Mouse (Mus musculus) embryonic facial prominence, embryonic 11.5 days (tissue): ENCODE data around the gene 4930562C15Rik. TPM values are rescaled to one million over a fixed set of nuclear protein-coding genes. Genes with fewer than 3 reads are reported as not detected.

Experiments
- ATAC-seq: fragments of 200-750 bp; cut with Nextera tagmentation; replicated peaks from 2 replicates; pipeline ENCODE4 v1.8.0; 2017; ENCODE audit warnings: low read depth; ENCODE audit not compliant: insufficient number of reproducible peaks, low FRiP score, low TSS enrichment
- DNase-seq: peaks from one replicate; pipeline ENCODE4 v3.0.0-alpha.2; 2015; ENCODE audit warnings: low spot score
- H3K27ac ChIP-seq: fragments of 300-500 bp; sonication (generic); replicated peaks from 2 replicates; pipeline ENCODE4 v1.5.1; 2014; ENCODE audit warnings: mild to moderate bottlenecking, low read depth, low read length, control low read depth
- H3K27me3 ChIP-seq: fragments of 300-500 bp; sonication (generic); 2 replicates; pipeline ENCODE4 v1.6.1; 2014; ENCODE audit warnings: mild to moderate bottlenecking, low read length, moderate library complexity, mixed read lengths; ENCODE audit not compliant: control insufficient read depth, insufficient read depth
- H3K36me3 ChIP-seq: fragments of 300-500 bp; sonication (generic); replicated peaks from 2 replicates; pipeline ENCODE4 v1.6.1; 2014; ENCODE audit warnings: low read depth, mild to moderate bottlenecking, low read length, moderate library complexity, mixed read lengths; ENCODE audit not compliant: control insufficient read depth, insufficient read depth
- H3K4me1 ChIP-seq: fragments of 300-500 bp; sonication (generic); 2 replicates; pipeline ENCODE4 v1.6.1; 2014; ENCODE audit warnings: low read length, mixed read lengths; ENCODE audit not compliant: control insufficient read depth, insufficient read depth
- H3K4me2 ChIP-seq: fragments of 300-500 bp; sonication (generic); 2 replicates; pipeline ENCODE4 v1.6.1; 2014; ENCODE audit warnings: low read depth, mild to moderate bottlenecking, control low read depth, low read length, moderate library complexity
- H3K4me3 ChIP-seq: fragments of 300-500 bp; sonication (generic); 2 replicates; pipeline ENCODE4 v1.5.1; 2014; ENCODE audit warnings: low read depth, low read length, control low read depth
- H3K9ac ChIP-seq: fragments of 300-500 bp; sonication (generic); replicated peaks from 2 replicates; pipeline ENCODE4 v1.6.1; 2014; ENCODE audit warnings: mild to moderate bottlenecking, control low read depth, low read length
- H3K9me3 ChIP-seq: fragments of 300-500 bp; sonication (generic); replicated peaks from 2 replicates; pipeline ENCODE4 v1.6.1; 2016; ENCODE audit warnings: mild to moderate bottlenecking, low read length, inconsistent platforms, mixed read lengths; ENCODE audit not compliant: control insufficient read depth
- WGBS: fragments of 180-500 bp; shearing (Covaris S2); extraction: QIAGEN DNeasy Blood & Tissue Kit; methylation state at CpG from one replicate; pipeline ENCODE4 v1.1.7; 2014; 5-methylcytosine and 5-hydroxymethylcytosine counted together
- polyA plus RNA-seq: library from polyadenylated mRNA; unstranded; fragments of >200 nt; fragmentation: Nextera tagmentation; extraction: Ambion mirVana; gene quantifications from 2 replicates; pipeline ENCODE4 v1.2.1, GENCODE M21; 2014

4930562C15Rik gene
- polyA plus RNA-seq, 1 experiment from 2014 or later: 0.28 TPM

DNA sequence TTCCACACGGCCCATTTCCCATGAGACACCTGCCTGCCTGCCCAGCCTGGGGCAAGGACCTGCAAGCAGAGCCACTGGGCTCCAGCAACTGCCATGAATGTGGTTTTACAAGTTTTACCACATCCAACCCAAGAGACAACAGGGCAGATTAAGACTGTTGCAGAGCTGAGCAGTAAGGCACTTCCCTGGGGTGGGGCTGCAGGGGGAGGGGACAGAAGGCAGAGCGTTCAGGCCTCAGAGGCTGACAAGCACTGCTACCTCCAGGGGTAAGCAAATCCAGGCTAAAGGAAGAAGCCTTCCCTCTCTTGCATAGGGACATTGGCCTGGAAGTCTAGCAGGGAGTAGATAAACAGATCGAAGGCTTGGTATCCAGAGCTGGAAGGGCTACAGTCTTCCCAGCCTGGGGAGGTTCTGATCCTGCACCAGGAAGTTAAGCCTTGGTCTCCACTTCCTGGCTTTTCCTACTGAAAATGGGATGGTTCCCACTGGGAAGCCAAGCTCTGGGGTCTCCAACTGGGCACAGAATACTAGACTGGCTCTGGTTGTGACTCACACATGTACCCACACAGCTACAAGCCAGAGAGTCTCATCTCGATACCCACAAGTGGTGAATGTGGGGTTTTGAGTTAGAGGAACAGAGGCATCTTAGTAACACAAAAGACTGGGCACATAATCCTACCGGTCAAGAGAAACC, 43.1 kb downstream of the 4930562C15Rik start:
- peak overlapping the region; percentile 92 for H3K27ac ChIP-seq
- H3K9ac ChIP-seq: peak overlapping the region; percentile 76
- WGBS: 25% methylated on average over 5 of the region's 5 CpGs
- no peaks in the 10 kb centered on the region for H3K9me3 ChIP-seq
- H3K27me3 ChIP-seq: no peaks in the 10 kb centered on the region
- ATAC-seq (no peak), DNase-seq (peak; percentile 38)
- peaks cover 4% of the 10 kb centered on the region; the same call in 1 of the 2 replicates for H3K4me1 ChIP-seq
- peak overlapping the region; percentile 88 for H3K4me3 ChIP-seq
- peak overlapping the region; percentile 83 for H3K4me2 ChIP-seq
- H3K36me3 ChIP-seq: no peaks in the 10 kb centered on the region

DNA sequence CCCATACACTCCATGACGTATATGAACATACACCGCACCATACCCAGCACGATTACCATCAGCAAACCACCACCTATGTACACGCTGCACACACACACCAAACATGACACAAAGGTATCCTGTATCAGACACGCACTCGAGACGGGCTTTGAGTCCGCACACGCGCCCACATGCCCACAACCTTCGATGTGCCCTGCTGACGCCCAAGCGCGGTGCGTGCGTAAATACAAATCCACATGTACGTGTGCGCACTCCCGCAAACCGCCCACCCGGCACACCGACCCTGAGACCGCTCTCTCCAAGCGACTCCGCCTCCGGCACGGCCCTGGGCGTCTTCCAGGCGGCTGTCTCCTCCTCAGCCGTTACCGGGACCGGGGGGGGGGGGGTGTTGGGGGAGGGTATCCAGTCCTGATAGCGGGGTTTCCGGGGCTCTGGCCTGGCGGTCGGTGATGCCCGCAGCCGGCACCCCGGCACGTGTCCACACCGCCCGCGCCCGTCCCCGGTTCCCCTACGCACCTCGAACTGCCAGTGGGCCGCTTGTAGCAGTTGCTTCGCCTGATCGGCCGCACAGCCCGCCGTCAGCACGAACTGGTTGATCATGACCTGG, 44.0 kb downstream of the 4930562C15Rik start:
- DNase-seq (peak; percentile 43), ATAC-seq (peak; percentile 6; the same call in 1 of the 2 replicates)
- Histone ChIP-seq H3K27me3 (no peaks in the 10 kb centered on the region), H3K4me3 (peak overlapping the region; percentile 88), H3K36me3 (no peaks in the 10 kb centered on the region), H3K4me1 (peaks cover 4% of the 10 kb centered on the region; the same call in 1 of the 2 replicates), H3K27ac (peak overlapping the region; percentile 92), H3K4me2 (peak overlapping the region; percentile 83), H3K9ac (peak overlapping the region; percentile 76), H3K9me3 (no peaks in the 10 kb centered on the region)
- WGBS: under 1% methylated on average over 54 of the region's 54 CpGs

GRCm38 (mm10) chr16:4879708-4880124, 44.5 kb downstream of the 4930562C15Rik start:
- H3K36me3 ChIP-seq: no peaks in the 10 kb centered on the region
- peaks cover 4% of the 10 kb centered on the region; the same call in 1 of the 2 replicates for H3K4me1 ChIP-seq
- peak overlapping the region; percentile 88 for H3K4me3 ChIP-seq
- peak overlapping the region; percentile 83 for H3K4me2 ChIP-seq
- peak; percentile 63 for ATAC-seq
- H3K27ac ChIP-seq: peak overlapping the region; percentile 92
- no peaks in the 10 kb centered on the region for H3K9me3 ChIP-seq
- H3K9ac ChIP-seq: peak overlapping the region; percentile 76
- DNase-seq: peak; percentile 89
- under 1% methylated on average over 40 of the region's 40 CpGs for WGBS
- no peaks in the 10 kb centered on the region for H3K27me3 ChIP-seq

GRCm38 (mm10) chr16:4880136-4880825, 45.1 kb downstream of the 4930562C15Rik start, which contains the start of gene Ubald1:
Gene Ubald1 (minus strand): TSS chr16:4880315.
- WGBS: 0% methylated on average over 48 of the region's 48 CpGs
- ATAC-seq: peak; percentile 83

DNA sequence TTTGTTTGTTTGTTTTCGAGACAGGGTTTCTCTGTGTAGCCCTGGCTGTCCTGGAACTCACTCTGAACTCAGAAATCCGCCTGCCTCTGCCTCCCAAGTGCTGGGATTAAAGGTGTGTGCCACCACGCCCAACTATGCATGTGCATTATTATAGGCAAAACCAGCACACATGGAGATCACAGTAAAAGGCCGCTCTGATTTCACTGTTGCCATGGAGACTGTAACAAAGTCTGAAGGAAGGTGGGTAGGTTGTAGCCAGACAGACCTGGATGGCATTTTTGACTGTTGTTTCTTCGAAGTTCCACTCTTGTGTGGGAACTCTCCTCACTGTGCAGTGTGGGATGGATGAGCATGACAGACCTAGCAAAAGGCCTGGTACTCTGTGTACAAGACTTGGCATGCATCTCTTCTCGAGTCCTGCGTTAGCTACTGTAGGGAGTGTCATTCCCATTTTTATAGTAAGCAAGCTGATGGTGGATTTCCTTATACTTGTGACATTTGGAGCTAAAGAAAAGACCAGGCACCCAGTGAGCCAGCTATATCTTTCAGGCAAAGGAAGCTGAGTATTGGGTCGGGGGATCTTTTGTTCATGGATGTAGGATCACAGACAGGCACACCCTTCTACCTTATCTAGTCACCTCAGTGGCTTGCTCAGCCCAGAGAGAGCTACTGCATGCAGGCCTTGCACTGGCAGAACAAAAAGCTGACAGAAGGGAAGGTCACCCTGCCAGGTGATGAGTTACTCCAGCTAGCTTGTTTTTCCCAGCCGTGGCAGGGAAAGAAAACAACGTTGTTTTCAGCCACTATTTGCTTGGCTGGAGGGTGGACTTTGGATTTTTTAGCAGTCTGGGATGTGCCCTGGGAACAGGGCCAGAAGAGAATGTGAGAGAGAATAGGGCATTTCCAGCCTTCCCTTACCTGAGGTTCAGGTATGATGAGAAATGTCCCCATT, 46.5 kb downstream of the 4930562C15Rik start:
- peak overlapping the region; percentile 91 for H3K9ac ChIP-seq
- H3K4me3 ChIP-seq: peak overlapping the region; percentile 88
- H3K27ac ChIP-seq: no peak overlapping the region
- H3K27me3 ChIP-seq: no peaks in the 10 kb centered on the region
- peak overlapping the region; percentile 74; the same call in 1 of the 2 replicates for H3K4me2 ChIP-seq
- H3K9me3 ChIP-seq: no peaks in the 10 kb centered on the region
- WGBS: 81% methylated on average over 10 of the region's 10 CpGs
- H3K36me3 ChIP-seq: no peaks in the 10 kb centered on the region
- ATAC-seq (no peak), DNase-seq (peak; percentile 33)
- peaks cover 4% of the 10 kb centered on the region; the same call in 1 of the 2 replicates for H3K4me1 ChIP-seq

More at GRCm38 (mm10) chr16:4880136-4880825, 45.1 kb downstream of the 4930562C15Rik start, which contains the start of gene Ubald1:
- H3K9ac ChIP-seq: peak within 1 kb of the TSS; percentile 91
- peak within 1 kb of the TSS; percentile 83 for H3K4me2 ChIP-seq
- H3K27me3 ChIP-seq: no peaks in the 10 kb centered on the region
- peak; percentile 99 for DNase-seq
- no peaks in the 10 kb centered on the region for H3K9me3 ChIP-seq
- no peaks in the 10 kb centered on the region for H3K36me3 ChIP-seq
- peak within 1 kb of the TSS; percentile 88 for H3K4me3 ChIP-seq
- peak within 1 kb of the TSS; percentile 92 for H3K27ac ChIP-seq
- peaks cover 4% of the 10 kb centered on the region; the same call in 1 of the 2 replicates for H3K4me1 ChIP-seq

DNA sequence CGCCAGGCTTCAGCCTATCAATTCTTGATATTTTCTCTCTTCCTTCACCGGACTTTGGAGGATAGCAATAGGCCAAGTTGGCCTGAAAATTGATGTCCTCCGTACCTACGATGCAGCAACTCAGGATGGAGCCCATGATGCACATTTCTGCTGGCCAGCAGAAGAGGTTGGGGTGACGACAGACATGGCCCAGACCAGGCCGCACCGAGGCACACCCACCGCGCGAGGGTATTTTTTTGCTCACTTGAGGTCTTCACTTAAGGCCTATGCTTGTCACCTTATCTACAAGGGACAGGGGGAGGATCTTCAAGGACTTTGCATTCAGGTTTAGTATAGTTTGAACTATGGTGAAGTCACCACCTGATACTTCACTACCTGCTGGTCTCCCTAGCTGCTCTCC, 49.7 kb downstream of the 4930562C15Rik start:
- H3K9me3 ChIP-seq: no peaks in the 10 kb centered on the region
- no peak overlapping the region for H3K9ac ChIP-seq
- H3K27ac ChIP-seq: no peak overlapping the region
- ATAC-seq (no peak), DNase-seq (no peak)
- no peaks in the 10 kb centered on the region for H3K36me3 ChIP-seq
- H3K4me2 ChIP-seq: no peak overlapping the region
- 90% methylated on average over 10 of the region's 10 CpGs for WGBS
- H3K27me3 ChIP-seq: no peaks in the 10 kb centered on the region
- H3K4me3 ChIP-seq: no peak overlapping the region
- H3K4me1 ChIP-seq: peaks cover 2% of the 10 kb centered on the region
